Mouse (Mus musculus): ENCODE measurements around the gene Tmem181a. TPM values are rescaled to one million over a fixed set of nuclear protein-coding genes. Genes with fewer than 3 reads are reported as not detected.
A peak's percentile ranks its signal among the peaks of the same experiment; 100 is the strongest.
"Not testable (repeated sequence)": the region's sequence is repeated elsewhere in the genome, so short reads cannot be mapped to it uniquely, and the experiment has no call there.

Gene Tmem181a
- 10 to 100 TPM in 1 of 2 experiments, 1 to 10 TPM in 1; 7.8 to 13.0 TPM for total RNA-seq (2021)
- long read RNA-seq, experiment 1, full-length matches to known transcripts, result 10 of 13 reads
- long read RNA-seq, experiment 1, partial matches to known transcripts, result 1 of 13 reads
- long read RNA-seq, experiment 1, other reads (novel, unspliced or antisense), result 2 of 13 reads
- long read RNA-seq, experiment 2, full-length matches to known transcripts, result 11 of 27 reads
- long read RNA-seq, experiment 2, partial matches to known transcripts, result 2 of 27 reads
- long read RNA-seq, experiment 2, other reads (novel, unspliced or antisense), result 14 of 27 reads

- not testable (repeated sequence) for DNase-seq (ENCODE audit: low spot score in 2 of 2)
These were observed at the start of gene Tmem181a for GRCm38 (mm10) chr17:6256400-6257069. Tmem181a (plus strand) TSS chr17:6256860.

- DNase-seq (ENCODE audit: low spot score in 2 of 2), result no peak
These were observed 44.9 kb upstream of the Tmem181a start for GRCm38 (mm10) chr17:6211721-6212120.

- DNase-seq (ENCODE audit: low spot score in 2 of 2), result no peak
These were observed 41.0 kb upstream of the Tmem181a start for GRCm38 (mm10) chr17:6215640-6216039.

DNA sequence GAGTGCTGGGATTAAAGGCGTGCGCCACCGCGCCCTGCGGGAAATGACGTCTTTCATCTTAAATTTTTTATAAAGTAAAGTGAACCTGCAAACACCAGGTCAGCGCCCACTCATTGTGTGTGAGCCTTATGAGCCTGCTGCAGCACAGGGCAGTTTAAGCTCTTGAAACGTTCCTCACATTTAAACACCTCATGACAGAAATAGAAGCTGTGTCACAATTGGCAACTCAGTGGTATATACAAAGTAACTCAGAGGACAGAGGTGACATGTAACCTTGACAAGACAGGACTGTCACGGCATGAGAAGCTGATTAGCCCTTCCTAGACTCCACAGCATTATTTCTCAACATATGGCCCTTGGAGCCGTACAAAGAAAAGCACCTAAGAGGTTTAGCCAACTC is 40.1 kb upstream of the Tmem181a start:
- no peak for DNase-seq (ENCODE audit: low spot score in 2 of 2)

DNA sequence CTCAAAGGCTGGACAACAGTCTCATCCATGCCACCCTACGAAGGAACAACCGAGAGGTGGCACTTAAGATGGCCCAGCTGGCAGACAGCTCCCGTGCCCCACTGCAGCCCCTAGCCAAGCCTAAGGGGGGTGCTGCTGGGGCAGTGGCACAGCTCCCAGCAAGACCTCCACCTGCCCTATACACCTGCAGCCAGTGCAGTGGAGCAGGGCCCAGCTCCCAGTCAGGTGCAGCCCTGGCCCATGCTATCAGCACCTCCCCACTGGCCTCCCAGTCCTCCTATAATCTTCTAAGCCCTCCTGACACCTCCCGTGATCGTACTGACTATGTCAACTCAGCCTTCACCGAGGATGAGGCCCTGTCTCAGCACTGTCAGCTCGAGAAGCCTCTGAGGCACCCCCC is 24.0 kb upstream of the Tmem181a start:
- DNase-seq (ENCODE audit: low spot score in 2 of 2), result not testable (repeated sequence)

GRCm38 (mm10) chr17:6251298-6251697 is 5.4 kb upstream of the Tmem181a start:
- not testable (repeated sequence) for DNase-seq (ENCODE audit: low spot score in 2 of 2)

DNA sequence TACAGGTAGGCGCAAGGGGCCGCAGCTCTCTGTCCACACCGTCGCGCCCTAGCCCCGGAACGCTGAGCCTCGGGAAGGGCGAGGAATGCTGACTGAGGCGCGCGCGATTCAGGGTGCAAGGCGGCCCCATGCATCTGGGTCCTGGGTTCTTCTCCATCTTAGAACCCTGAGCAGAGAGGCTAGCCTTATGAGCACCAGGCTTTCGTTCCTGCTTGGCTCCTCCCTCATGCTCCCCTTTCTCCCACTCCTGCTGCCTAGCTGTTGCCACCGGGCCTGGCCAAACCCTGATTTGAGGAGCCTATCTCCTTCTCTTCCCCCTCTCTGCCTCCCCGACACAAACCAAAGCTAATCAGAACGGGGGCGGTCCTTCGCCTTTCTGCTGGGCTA is 403 bp downstream of the Tmem181a start:
- DNase-seq (ENCODE audit: low spot score in 2 of 2), result not testable (repeated sequence)

DNA sequence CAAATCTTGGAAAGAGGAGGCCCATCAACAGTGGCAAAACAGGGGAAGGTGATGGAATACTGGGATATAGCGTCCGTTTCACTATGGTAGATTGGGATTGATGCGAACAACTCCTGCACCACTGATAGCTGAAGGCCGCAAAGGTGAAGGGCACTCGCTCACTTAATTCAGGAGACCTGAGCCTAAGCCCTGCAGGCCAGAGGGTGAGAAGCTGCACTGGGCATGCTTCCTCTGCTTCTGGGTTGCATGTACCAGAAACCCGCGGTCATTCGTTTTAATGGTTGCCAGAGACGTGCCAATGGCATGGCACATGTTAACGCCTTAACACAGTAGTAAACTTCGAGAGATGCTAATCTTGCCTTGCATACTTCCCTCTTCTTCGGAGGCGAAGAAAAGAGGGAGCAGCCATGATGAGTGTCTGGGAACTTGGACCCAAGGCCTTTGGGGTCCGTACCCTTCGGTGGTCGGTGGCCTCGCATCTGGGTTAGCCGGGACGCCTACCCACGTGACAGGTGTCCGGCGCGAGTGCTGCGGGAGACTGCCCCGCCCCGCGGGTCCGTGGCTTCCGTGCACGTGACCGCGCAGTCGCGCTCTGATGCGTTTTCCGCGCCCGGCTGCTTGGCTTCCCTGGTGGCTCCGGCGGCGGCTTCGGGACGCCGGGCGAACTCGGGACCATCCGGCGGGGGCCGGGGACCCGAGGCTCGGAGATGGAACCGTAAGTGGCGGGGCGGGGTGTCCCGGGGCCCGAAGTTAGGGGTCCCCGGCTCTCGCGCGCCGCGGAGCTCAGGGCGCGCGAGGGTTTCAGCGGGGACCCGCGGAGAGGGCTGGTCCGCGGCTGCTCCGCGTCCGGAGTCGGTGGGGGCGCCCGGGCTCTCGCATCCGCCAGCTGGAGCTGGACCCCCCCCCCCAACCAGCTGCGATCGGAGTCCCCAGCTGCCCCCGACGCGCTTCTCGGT is 13.5 kb downstream of the Tmem181a start:
- peak; percentile 37 for DNase-seq (ENCODE audit: low spot score in 2 of 2)

- not testable (repeated sequence) for DNase-seq (ENCODE audit: low spot score in 2 of 2)
These were observed 14.2 kb downstream of the Tmem181a start for GRCm38 (mm10) chr17:6270840-6271239.

DNA sequence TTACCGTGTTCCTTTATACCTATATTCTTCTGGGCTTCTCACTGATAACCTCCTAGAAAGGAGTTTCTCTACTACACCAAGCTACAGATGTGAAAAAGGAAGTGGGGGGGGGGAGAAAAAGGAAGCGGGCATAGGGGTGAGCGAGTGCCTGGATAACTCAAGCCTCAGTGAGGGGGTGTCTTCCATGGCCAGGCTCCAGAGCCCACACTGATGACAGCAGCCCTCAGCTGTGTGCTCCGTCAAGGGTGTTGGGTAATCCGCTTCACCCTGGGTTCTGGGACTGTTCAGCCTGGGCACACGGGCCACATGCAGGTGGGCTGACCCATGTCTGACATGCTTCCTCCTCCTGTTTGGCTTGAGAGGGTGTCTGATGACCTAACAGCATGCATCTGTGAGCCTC is 15.3 kb downstream of the Tmem181a start:
- DNase-seq (ENCODE audit: low spot score in 2 of 2), result not testable (repeated sequence)

DNA sequence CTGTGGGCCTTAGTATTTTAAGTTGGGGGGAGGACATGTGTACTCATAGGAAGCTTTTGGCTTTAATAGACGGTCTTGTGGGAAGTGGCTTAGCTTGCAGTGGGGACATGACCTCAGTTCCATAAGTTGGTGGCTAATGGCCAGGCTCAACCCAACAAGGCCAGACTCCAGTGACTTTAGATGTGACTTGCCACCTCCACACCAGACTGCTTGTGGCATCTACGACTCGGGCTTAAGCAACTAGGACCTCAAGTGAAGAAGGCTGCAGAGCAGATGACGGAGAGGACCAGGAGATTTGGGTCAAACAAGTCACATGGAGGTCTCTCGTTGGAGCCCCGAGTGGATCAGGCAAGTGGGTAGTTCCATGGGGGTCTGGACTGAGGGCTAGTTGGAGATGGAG is 18.0 kb downstream of the Tmem181a start:
- DNase-seq (ENCODE audit: low spot score in 2 of 2), result not testable (repeated sequence)

GRCm38 (mm10) chr17:6279205-6279604 is 22.5 kb downstream of the Tmem181a start:
- DNase-seq (ENCODE audit: low spot score in 2 of 2), result not testable (repeated sequence)

GRCm38 (mm10) chr17:6279772-6280171 is 23.1 kb downstream of the Tmem181a start:
- DNase-seq (ENCODE audit: low spot score in 2 of 2), result not testable (repeated sequence)

DNA sequence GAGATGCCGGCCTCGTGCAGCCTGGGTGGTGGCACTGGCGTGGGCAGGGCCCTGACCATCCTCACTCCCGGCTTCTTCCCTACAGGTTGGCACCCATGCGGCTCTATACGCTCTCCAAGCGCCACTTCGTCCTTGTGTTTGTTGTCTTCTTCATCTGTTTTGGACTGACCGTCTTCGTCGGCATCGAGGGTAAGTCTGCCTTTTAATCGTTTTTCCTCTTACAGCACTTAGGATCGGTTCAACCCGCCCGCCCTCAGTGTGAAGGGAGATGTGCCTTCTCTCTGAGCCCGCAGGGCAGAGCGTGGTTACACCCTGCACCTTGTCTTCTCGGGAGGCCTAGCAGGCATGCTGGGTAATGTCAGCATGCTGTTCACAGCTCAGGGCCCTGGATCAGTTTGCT is 23.9 kb downstream of the Tmem181a start:
- not testable (repeated sequence) for DNase-seq (ENCODE audit: low spot score in 2 of 2)

DNA sequence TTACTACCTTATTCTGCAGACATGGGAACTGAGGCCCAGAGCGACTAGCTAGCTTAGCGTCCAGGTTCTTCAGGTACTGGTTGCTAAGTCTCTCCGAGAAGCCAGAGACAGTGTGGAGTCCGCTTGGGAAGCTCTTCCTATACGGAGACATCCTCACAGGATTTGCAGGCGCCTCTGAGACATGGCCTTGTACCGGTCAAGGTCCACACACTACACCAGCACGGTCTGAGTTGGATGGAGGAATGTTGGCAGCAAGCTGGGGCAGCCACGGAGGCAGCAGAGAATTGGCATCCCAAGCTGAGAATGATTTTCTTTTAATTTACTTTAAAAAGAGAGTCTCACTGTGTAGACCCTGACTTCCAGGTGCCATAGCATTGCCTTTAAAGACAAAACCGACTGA is 26.5 kb downstream of the Tmem181a start:
- not testable (repeated sequence) for DNase-seq (ENCODE audit: low spot score in 2 of 2)

GRCm38 (mm10) chr17:6286169-6286568 is 29.5 kb downstream of the Tmem181a start:
- DNase-seq (ENCODE audit: low spot score in 2 of 2), result not testable (repeated sequence)

- not testable (repeated sequence) for DNase-seq (ENCODE audit: low spot score in 2 of 2)
These were observed 32.4 kb downstream of the Tmem181a start for GRCm38 (mm10) chr17:6289045-6289444.

GRCm38 (mm10) chr17:6293882-6294281 is 37.2 kb downstream of the Tmem181a start:
- not testable (repeated sequence) for DNase-seq (ENCODE audit: low spot score in 2 of 2)

- DNase-seq (ENCODE audit: low spot score in 2 of 2), result not testable (repeated sequence)
These were observed 40.6 kb downstream of the Tmem181a start for GRCm38 (mm10) chr17:6297060-6297795.

DNA sequence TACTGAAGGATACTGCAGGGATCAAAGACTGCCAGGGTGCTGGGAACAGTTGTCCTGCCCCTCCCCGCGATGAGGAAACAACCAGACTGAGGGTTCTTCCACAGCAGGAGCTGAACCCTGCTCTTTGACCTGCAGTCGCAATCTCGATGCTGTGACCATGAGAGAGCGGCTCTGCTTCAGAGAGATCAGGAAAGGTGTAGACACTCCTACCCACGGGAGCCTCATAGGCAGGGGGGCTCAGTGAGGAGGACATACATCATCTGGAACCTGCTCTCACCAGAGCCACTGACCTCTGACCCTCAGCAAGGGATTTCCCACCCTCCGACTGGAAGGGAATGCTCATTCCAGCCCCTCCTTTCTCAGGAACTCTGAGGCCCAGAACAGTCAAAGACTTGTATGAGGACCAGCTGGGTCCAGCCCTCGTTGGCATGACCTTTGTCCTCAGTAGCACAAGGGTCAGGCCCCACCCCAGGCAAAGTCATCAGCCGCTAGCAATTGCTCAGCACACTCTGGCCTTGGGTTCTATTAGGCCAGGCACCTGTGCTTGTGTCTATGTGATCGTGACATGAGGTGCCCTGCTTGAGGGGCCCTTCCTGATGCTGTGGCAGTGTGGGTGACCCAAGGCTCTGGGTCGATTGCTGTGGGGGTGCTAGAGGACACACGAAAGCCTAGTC is 43.7 kb downstream of the Tmem181a start:
- DNase-seq (ENCODE audit: low spot score in 2 of 2), result not testable (repeated sequence)
